Mouse (Mus musculus) embryonic fibroblast, embryonic 13.5 days (primary cell): ENCODE measurements around the gene Rbm25. TPM values are rescaled to one million over a fixed set of nuclear protein-coding genes. Genes with fewer than 3 reads are reported as not detected.
"Not testable (repeated sequence)": the region's sequence is repeated elsewhere in the genome, so short reads cannot be mapped to it uniquely, and the experiment has no call there.

Source experiments
- H3K27ac ChIP-seq: 2 replicates; pipeline ENCODE4 v1.5.1; 2012; ENCODE audit warnings: low read length, control low read depth, inconsistent platforms; ENCODE audit not compliant: insufficient read depth
- H3K4me1 ChIP-seq: 2 replicates; pipeline ENCODE4 v1.6.1; 2011; ENCODE audit warnings: low read length; ENCODE audit not compliant: control insufficient read depth, insufficient read depth
- H3K4me3 ChIP-seq: 2 replicates; pipeline ENCODE4 v1.5.1; 2011; ENCODE audit warnings: mild to moderate bottlenecking, control low read depth, low read length; ENCODE audit not compliant: insufficient read depth
- CTCF ChIP-seq: IDR thresholded peaks from 2 replicates; pipeline ENCODE4 v1.5.1; 2011; ENCODE audit warnings: mild to moderate bottlenecking, control low read depth, low read length, moderate library complexity, borderline replicate concordance; ENCODE audit not compliant: insufficient read depth
- POLR2A ChIP-seq: IDR thresholded peaks from 2 replicates; pipeline ENCODE4 v1.6.1; 2011; ENCODE audit warnings: low read depth, mild to moderate bottlenecking, control low read depth, low read length, moderate library complexity
- polyA plus RNA-seq: library from polyadenylated mRNA; stranded (reverse); fragments of >200 nt; gene quantifications from 2 replicates; pipeline ENCODE4 v1.2.4, GENCODE M21; 2011; ENCODE audit warnings: low read depth; ENCODE audit not compliant: missing spikeins, insufficient read length

Gene Rbm25
- 149 and 152 TPM in 2 replicates for polyA plus RNA-seq

GRCm38 (mm10) chr12:83630936-83631335 lies at the start of gene Rbm25:
Gene Rbm25, plus strand, starts transcription at chr12:83631236.
- Histone ChIP-seq H3K27ac (peak within 1 kb of the TSS; percentile 98), H3K4me3 (peak within 1 kb of the TSS; percentile 89)
- not testable (repeated sequence) for H3K4me1 ChIP-seq

- no peak overlapping the region for H3K4me3 ChIP-seq
- H3K4me1 ChIP-seq, result no peaks in the 10 kb centered on the region
- TF ChIP-seq CTCF, result no peak
- TF ChIP-seq POLR2A, result no peak
- H3K27ac ChIP-seq, result no peak overlapping the region
These were observed 48.9 kb upstream of the Rbm25 start for GRCm38 (mm10) chr12:83582106-83582505.

DNA sequence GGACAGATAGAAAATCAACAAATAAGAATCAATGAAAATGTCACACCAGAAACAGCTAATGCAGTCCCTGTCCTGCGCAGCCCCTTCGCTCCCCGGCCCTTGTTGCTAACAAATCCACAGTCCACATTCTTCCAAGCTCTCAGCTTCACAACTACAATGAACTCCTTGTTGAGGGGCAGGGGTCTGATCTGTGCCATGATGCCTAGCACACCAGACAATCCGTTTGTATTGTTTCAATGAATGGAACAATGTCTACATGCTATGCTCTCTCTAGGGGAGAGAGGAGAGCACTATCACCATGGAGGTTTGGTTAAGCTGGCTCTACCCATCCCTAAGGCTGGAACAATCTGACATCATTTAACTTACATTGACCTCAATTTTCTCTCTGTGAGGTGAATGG lies 48.3 kb upstream of the Rbm25 start:
- H3K4me3 ChIP-seq, result no peak overlapping the region
- no peaks in the 10 kb centered on the region for H3K4me1 ChIP-seq
- no peak overlapping the region for H3K27ac ChIP-seq
- TF ChIP-seq POLR2A, result no peak
- TF ChIP-seq CTCF, result no peak

GRCm38 (mm10) chr12:83586628-83587027 lies 44.4 kb upstream of the Rbm25 start:
- no peak overlapping the region for H3K27ac ChIP-seq
- no peak for TF ChIP-seq POLR2A
- no peak for TF ChIP-seq CTCF

DNA sequence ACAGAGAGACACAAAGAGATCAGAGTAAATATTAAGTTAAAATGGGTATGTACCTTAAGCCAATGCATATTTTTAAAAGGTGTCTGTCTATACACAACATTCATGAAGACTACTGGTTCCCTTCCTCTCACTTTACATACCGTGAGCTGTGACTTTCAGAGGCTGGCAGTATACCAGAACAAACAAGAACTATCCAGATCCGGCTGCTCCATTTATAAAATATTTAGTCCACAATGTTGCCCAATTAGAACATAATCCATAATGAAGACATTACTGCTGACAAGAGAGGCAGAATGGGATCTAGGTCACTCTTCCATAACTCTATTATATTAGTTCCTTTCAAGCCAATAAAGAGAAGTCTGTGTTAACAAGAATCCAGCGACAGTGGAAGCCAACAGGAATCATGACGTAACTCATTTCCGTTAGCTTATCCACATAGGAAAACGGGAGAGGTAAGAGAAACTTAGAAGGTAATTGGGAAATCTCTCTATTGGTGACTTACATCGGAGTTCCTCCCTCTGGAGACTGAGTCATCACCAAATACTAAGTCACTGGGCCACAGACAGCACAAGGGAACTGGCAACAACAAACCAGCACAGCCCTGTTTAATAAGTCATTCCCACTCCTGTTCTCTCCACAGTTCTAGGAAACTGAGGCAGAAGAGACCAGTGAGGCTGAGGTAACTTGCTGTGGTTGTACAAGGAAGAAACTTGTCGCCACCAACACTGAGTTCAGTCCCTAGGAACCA lies 39.1 kb upstream of the Rbm25 start:
- TF ChIP-seq CTCF, result no peak
- no peak for TF ChIP-seq POLR2A
- Histone ChIP-seq H3K4me3 (no peak overlapping the region), H3K27ac (no peak overlapping the region), H3K4me1 (peaks cover 5% of the 10 kb centered on the region)

More at GRCm38 (mm10) chr12:83586628-83587027, 44.4 kb upstream of the Rbm25 start:
- Histone ChIP-seq H3K4me1 (no peaks in the 10 kb centered on the region; the same call in 1 of the 2 replicates), H3K4me3 (no peak overlapping the region)

GRCm38 (mm10) chr12:83594454-83595040 lies 36.5 kb upstream of the Rbm25 start:
- H3K4me1 ChIP-seq, result peaks cover 5% of the 10 kb centered on the region
- H3K27ac ChIP-seq, result no peak overlapping the region
- TF ChIP-seq POLR2A (no peak), CTCF (no peak)
- no peak overlapping the region for H3K4me3 ChIP-seq

GRCm38 (mm10) chr12:83596191-83596954 lies 34.7 kb upstream of the Rbm25 start:
- TF ChIP-seq POLR2A (no peak), CTCF (no peak)
- Histone ChIP-seq H3K4me3 (peak overlapping the region; percentile 71), H3K4me1 (peaks cover 5% of the 10 kb centered on the region), H3K27ac (peak overlapping the region; percentile 44; the same call in 1 of the 2 replicates)

GRCm38 (mm10) chr12:83597025-83597501 lies 34.0 kb upstream of the Rbm25 start, which contains the start of gene Zfyve1:
Gene Zfyve1, minus strand, starts transcription at chr12:83597222.
- peaks cover 5% of the 10 kb centered on the region for H3K4me1 ChIP-seq
- TF ChIP-seq POLR2A (peak; percentile 87), CTCF (no peak)
- H3K27ac ChIP-seq, result peak within 1 kb of the TSS; percentile 44; the same call in 1 of the 2 replicates
- H3K4me3 ChIP-seq, result peak within 1 kb of the TSS; percentile 71

DNA sequence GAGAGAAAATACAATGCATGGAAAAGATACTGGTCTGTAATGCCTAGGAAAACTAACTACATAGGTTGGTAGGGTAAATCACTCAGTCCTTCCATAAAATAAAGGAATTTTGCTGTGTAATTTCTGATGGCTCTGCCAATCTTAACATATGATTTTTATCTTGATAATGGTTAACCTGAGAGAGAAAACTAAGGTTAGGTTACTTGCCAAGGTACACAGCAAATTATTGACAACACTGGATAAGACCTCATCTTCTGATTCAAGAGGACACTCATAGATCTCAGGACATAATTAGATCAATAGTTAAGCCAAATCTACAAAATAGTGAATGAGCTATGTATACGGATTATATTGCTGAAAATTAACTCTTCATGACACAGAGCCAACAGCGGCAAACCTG lies 33.2 kb upstream of the Rbm25 start:
- Histone ChIP-seq H3K4me1 (peaks cover 2% of the 10 kb centered on the region; the same call in 1 of the 2 replicates), H3K27ac (no peak overlapping the region), H3K4me3 (no peak overlapping the region)
- TF ChIP-seq POLR2A (no peak), CTCF (no peak)
